Mouse (Mus musculus): Measurements from ENCODE around the gene Fam53b. TPM values are rescaled to one million over a fixed set of nuclear protein-coding genes. Genes with fewer than 3 reads are reported as not detected.

Fam53b gene
- 10 to 100 TPM; 17.1 to 17.2 TPM for total RNA-seq (2021)
- long read RNA-seq, partial matches to known transcripts = 0 of 3 reads
- long read RNA-seq, other reads (novel, unspliced or antisense) = 3 of 3 reads

GRCm38 (mm10) chr7:132813416-132814088 lies at the start of gene Fam53b:
Gene Fam53b (minus strand): TSS chr7:132813886.
- DNase-seq (ENCODE audit: low spot score in 2 of 2) = peak; percentile 68 to 78

GRCm38 (mm10) chr7:132859042-132859958 lies 45.6 kb upstream of the Fam53b start, which contains the start of gene Abraxas2:
Gene Abraxas2 (plus strand): TSS chr7:132859225.
- DNase-seq (ENCODE audit: low spot score in 2 of 2) = peak; percentile 87 to 92

DNA sequence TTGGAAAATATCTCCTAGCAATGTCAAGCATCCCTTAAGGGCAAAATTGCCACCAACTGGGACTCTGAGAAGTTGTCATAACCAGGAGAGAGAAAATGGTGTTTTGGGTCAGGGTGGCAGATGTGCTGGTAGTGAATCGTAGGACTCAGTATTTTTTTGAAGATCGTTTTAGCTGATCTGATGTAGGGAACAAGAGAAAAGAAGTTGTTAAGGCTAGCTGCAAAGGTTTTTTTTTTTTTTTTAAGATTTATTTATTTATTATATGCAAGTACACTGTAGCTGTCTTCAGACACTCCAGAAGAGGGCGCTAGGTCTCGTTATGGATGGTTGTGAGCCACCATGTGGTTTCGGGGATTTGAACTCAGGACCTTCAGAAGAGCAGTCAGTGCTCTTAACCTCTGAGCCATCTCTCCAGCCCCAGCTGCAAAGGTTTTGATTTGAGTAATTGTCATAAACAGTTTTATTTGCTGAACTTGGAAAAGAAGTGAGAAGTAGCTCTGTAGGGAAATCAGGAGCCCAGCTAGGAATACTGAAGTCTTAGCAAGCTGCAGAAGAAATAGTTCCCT lies 44.4 kb upstream of the Fam53b start:
- no peak for DNase-seq (ENCODE audit: low spot score in 2 of 2)

DNA sequence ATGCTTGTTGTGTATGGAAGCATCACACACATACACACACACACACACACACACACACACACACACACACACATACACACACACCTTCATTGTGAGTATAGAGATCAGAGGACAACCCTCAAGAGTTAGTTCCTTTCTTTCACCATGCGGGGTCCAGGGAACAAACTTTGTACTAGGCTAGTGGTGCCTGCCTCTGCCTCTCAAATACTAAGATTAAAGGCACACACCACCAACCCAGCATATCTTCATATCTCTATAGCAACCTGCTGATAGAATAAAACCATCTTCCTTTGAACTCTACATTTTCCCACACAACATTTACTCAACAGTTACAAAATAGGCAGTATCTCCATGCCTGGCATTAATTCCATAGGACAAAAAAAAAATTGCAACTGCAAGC lies 42.4 kb upstream of the Fam53b start:
- no peak for DNase-seq (ENCODE audit: low spot score in 2 of 2)

- peak; percentile 17 to 29 for DNase-seq (ENCODE audit: low spot score in 2 of 2)
Measured at GRCm38 (mm10) chr7:132853946-132854345, 40.3 kb upstream of the Fam53b start.

DNA sequence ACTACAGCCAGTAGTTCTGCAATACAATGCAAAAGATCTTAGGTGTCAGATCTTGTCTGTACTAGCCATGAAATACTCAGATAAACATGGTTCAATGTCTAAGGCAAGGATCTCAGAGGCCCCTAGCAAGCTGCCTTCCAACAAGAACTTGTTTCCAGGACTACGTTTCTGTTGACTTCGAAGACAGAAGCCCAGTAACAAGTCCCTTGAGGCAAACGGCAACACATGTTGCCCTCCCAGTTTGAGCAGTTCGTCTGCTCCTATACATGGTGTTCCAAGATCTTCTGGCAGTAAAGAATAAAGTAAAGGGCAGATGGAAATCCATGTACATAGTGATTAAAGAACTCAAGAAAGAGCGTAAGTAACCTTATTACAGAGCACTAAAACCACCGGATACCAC lies 39.7 kb upstream of the Fam53b start:
- no peak for DNase-seq (ENCODE audit: low spot score in 2 of 2)

- peak; percentile 84 to 85 for DNase-seq (ENCODE audit: low spot score in 2 of 2)
Measured at GRCm38 (mm10) chr7:132852173-132852844, 38.6 kb upstream of the Fam53b start, which contains the start of gene Eef1akmt2. Gene Eef1akmt2 (minus strand): TSS chr7:132852673.

- DNase-seq (ENCODE audit: low spot score in 2 of 2) = no peak
Measured at GRCm38 (mm10) chr7:132843152-132843551, 29.5 kb upstream of the Fam53b start.

GRCm38 (mm10) chr7:132842455-132842854 lies 28.8 kb upstream of the Fam53b start:
- DNase-seq (ENCODE audit: low spot score in 2 of 2) = no peak

DNA sequence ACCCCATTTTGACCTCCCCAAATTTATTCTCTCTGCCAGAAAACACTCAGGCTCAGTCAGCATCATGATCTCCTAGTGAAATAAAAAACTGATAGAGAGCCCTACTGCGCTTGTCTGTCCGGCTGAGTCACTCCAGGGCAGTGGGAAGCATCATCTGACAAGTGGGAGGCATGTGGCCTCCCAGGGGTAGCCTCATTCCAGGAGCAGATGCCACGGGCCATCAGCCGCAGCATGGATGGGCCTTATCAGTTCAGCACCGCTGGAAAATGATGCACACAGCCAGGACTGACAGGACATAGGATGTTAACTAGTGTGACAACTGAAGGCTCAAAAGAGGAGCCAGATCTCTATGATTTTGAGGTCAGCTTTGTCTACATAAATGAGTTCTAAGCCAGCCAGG lies 27.6 kb upstream of the Fam53b start:
- no peak for DNase-seq (ENCODE audit: low spot score in 2 of 2)

DNA sequence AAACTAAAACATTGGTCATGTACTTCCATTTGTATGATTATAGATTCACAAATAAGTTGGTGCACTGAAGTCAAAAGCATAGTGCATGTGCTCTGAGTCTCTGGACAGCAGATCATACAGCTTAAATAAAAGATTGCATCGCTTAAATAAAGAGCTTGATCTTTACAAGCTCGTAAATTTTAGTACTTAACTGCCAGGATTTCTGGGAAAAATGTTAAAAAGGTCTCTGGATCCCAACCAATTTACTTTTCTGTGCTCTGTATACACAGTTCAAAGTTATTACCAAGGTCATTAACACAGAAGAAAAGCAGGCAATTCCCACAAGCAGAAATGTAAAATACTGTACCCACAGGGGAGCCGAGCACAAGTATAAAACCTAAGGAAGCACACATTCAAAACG lies 17.3 kb upstream of the Fam53b start:
- no peak for DNase-seq (ENCODE audit: low spot score in 2 of 2)

DNA sequence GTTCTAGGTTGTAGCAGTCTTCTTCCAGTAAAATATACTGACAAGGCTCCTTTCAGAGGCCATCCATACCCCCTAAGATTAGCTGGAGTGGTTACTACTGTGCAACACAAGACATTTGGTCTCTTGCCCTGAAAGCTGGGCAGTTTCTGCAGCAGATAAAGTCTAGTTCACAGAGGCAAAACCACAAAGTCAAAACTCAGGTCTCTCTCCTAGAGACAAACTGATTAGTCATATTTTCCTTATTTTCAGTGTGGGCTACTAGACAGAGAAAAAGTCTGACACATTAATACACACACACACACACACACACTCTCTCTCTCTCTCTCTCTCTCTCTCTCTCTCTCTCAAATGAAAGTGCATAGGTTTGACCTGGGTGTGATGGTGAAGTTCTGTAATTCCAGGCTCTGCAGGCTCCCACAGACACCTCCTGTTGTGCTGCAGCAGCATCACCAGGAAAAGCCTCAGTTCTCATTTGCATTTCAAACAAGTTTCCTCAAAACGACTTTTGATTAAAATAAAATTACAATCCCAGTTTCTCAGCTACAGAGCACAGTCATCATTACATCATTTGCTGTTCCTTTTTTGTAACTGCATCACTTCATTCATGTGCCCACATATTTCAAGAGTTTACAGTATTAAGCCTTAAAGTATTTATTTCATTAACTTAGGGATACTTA lies 10.8 kb upstream of the Fam53b start:
- no peak for DNase-seq (ENCODE audit: low spot score in 2 of 2)

DNA sequence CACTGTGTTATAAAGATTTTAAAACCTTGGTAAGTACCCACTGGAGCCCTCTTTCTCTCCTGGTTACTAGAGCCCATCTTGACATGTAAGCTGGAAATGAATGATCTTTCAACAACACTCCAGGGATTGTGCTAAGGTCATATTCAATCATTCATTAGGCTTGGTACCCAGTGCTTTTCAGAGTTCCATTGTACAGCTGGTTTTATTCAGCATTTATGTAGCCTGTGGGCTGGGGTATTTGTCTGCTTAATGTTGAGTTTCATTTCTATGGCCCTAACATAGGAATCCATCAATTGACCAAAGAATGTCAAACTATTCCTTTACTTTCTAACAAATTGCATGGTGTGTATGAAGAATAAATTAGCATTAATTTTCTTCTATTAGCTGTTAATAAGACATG lies 10.1 kb upstream of the Fam53b start:
- DNase-seq (ENCODE audit: low spot score in 2 of 2) = no peak

DNA sequence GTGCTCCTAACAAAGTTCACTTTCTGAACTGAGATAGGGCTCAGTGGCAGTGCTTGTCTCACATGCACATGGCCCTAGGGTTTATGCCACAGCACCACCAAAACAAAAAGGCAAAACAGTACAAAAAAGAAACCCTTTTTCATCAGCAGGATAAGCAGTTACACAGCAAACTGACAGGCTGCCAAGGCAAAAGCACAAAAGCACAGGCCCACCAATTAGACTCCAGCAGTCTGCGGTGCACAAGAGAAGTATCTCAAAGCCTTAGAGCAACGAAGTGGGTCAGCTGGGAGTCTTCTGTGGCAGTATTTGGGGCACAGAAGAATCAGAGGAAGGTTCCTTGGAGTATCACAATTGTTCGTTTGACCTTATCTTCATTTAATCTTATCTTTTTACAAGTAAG lies 7.0 kb upstream of the Fam53b start:
- no peak for DNase-seq (ENCODE audit: low spot score in 2 of 2)

DNA sequence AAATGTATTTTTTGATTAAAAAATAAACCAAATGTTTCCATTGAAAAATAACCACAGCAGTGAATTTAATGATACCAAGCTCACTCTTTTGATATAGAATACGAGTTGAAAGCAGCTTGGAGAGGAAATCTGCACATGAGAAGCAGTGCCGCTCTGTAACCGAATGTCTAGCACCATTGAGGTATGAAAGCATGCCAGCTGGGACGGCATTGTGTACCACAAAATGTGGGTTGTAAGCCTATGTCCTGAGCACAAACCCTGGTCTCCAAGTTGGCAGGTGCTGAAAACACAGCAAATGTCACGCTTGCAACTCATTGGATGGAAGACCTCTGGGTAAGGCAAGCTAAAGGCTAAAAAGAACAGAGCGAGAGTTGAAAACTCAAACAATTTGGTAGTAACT lies 3.4 kb upstream of the Fam53b start:
- DNase-seq (ENCODE audit: low spot score in 2 of 2) = no peak

DNA sequence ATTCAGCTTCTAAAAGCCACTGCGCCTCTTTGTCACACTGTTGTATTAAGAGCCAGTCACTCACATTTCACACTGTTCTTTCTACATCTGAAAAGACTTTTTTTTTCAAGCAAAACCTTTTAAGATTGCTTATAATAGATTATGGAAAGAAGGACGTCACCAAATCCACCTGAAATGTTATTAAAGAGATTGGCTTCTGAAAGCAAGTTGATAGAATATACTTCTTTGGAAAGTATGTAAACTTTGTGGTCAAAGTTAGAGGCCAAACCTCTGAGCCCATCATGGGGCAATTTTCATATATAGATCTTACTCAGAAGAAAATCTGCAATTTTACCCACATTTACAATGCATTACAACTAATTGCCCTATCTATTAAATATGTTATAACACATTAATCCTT lies 2.8 kb upstream of the Fam53b start:
- DNase-seq (ENCODE audit: low spot score in 2 of 2) = no peak

- no peak for DNase-seq (ENCODE audit: low spot score in 2 of 2)
Measured at GRCm38 (mm10) chr7:132815081-132815480, 1.4 kb upstream of the Fam53b start.

GRCm38 (mm10) chr7:132814089-132814450 lies 384 bp upstream of the Fam53b start:
- DNase-seq (ENCODE audit: low spot score in 2 of 2) = no peak

- peak in 1 of 2 experiments; percentile 64 for DNase-seq (ENCODE audit: low spot score in 2 of 2)
Measured at GRCm38 (mm10) chr7:132812619-132813415, 869 bp downstream of the Fam53b start.

Measured in layer of hippocampus, postnatal 10 days (tissue).